Mouse (Mus musculus) sigmoid colon, adult 10 weeks (tissue): ENCODE results near the gene Vmn1r222. TPM values are rescaled to one million over a fixed set of nuclear protein-coding genes. Genes with fewer than 3 reads are reported as not detected.

Source experiments
- polyA plus RNA-seq: library from polyadenylated mRNA; stranded (reverse); fragments of 350-450 nt; fragmentation: Illumina TruSeq; extraction: RNeasy Lipid Tissue Mini Kit (QIAGEN cat#74804); gene quantifications from one replicate; pipeline ENCODE4 v1.2.3, GENCODE M21; 2014; ENCODE audit warnings: low read depth, low replicate concordance

The Vmn1r222 gene
- polyA plus RNA-seq: not detected

DNA sequence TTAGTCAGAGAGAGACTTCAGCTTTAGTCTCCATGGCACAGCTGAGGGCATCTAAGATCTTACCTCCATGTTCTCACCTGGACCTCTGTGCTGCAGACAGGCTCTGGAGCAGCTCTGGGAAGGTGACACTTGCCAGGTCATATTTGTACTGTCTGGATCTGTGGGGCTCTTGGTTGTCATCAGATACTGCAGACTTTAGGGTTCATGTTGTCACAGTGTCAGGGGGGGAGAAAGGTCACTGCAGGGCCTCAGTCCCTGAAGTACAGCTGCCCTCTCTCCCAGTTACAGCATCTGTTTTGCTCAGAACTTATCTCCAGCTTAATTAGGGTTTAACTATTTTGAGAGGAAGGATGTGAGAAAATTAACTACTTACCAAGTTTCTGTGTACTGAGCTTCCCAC lies at the start of gene Vmn1r222:
Vmn1r222 (minus strand) TSS at position 101 of the 400 bp plus-strand sequence.

DNA sequence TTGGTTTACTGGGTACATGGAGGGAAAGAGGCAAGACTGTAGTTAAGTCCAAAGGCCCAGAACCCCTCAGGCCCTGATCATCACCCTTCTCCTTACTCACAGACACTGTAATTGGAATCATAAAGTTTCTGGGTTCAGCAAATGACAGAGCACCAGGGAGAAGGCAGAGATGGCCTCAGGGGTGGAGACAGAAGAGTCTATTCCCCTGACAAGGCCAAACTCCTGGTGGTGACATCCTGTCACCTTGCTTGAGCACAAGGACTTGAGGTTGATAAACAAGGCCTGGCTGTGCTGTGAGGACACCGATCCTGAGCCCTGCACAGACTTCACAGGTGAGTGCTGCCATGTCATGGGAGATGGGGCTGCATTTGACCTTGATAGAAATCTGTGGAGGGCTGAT lies 11.1 kb upstream of the Vmn1r222 start, which contains the start of gene Vmn1r223:
Vmn1r223 (plus strand) TSS at position 301 of the 400 bp plus-strand sequence.

DNA sequence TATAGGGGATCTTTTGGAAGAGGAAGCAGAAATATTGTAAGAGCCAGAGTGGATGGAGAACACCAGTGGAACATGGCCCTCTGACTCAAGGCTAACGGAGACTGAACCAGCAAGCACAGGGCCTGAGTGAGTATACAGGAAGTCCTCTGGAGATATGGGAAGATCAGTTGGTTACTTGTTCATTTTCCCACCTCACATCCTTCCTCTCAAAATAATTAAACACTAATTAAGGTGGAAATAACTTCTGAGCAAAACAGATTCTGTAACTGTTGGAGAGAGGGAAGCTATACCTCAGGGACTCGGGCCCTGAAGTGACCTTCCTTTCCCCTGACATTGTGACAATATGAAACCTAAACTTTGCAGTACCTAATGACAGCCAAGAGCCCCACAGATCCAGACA lies 21.9 kb downstream of the Vmn1r222 start, which contains the start of gene Vmn1r221:
Vmn1r221 (plus strand) TSS at position 301 of the 400 bp plus-strand sequence.

DNA sequence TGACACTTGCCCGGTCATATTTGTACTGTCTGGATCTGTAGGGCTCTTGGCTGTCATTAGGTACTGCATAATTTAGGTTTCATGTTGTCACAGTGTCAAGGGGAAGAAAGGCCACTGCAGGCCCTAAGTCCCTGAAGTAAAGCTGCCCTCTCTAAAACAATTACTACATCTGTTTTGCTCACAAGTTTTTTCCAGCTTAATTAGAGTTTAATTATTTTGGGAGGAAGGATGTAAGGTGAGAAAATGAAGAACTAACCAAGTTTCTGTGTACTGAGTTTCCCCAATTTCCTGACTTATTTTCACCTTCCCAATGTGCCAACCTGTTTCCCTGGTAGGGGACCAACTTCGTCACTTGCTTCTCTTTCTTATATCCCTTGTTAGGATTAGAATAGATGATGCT lies 47.9 kb downstream of the Vmn1r222 start, which contains the start of gene Vmn1r220:
Vmn1r220 (minus strand) TSS at position 101 of the 400 bp plus-strand sequence.

Other genes starting within 250 kb of the Vmn1r222 start
- not detected for gene Vmn1r213, start 228.3 kb downstream of the Vmn1r222 start, polyA plus RNA-seq
- gene Vmn1r214, start 205.5 kb downstream of the Vmn1r222 start, polyA plus RNA-seq: not detected
- not detected for gene Vmn1r215, start 167.9 kb downstream of the Vmn1r222 start, polyA plus RNA-seq
- not detected for gene Vmn1r217, start 117.7 kb downstream of the Vmn1r222 start, polyA plus RNA-seq
- gene Vmn1r218, start 102.8 kb downstream of the Vmn1r222 start, polyA plus RNA-seq: not detected
- gene Vmn1r219, start 76.6 kb downstream of the Vmn1r222 start, polyA plus RNA-seq: not detected
- not detected for gene Vmn1r220, start 48.0 kb downstream of the Vmn1r222 start, polyA plus RNA-seq
- not detected for gene Vmn1r221, start 21.8 kb downstream of the Vmn1r222 start, polyA plus RNA-seq
- not detected for gene Vmn1r223, start 11.2 kb upstream of the Vmn1r222 start, polyA plus RNA-seq
- gene Zfp322a, start 133.3 kb upstream of the Vmn1r222 start, polyA plus RNA-seq: 97.3 TPM
- gene Abt1, start 187.9 kb upstream of the Vmn1r222 start, polyA plus RNA-seq: 2.2 TPM
- gene Btn1a1, start 230.0 kb upstream of the Vmn1r222 start, polyA plus RNA-seq: 4.6 TPM